Mouse (Mus musculus): Measurements from ENCODE around the gene BC048679. TPM values are rescaled to one million over a fixed set of nuclear protein-coding genes. Genes with fewer than 3 reads are reported as not detected.

Gene BC048679
- polyA plus RNA-seq (2012; rRNA removed) = 0.77 and 13.1 TPM in 2 replicates

- TF ChIP-seq CTCF (IDR thresholded peaks at IDR 0.05; ENCODE audit: control insufficient read depth, insufficient read depth, insufficient replicate concordance, low read depth, low read length) (no peak), POLR2A (IDR thresholded peaks at IDR 0.05; ENCODE audit: control insufficient read depth, low read depth, low read length) (no peak)
- Histone ChIP-seq H3K27ac (ENCODE audit: control insufficient read depth, insufficient read depth, low read depth, low read length) (no peak within 1 kb of the TSS), H3K4me3 (ENCODE audit: control insufficient read depth, low read depth, low read length) (no peak within 1 kb of the TSS)
Measured at GRCm38 (mm10) chr7:81498181-81498580, at the start of gene BC048679. BC048679 (minus strand) TSS chr7:81498281.

GRCm38 (mm10) chr7:81542934-81543333 lies 44.9 kb upstream of the BC048679 start:
- Histone ChIP-seq H3K4me3 (ENCODE audit: control insufficient read depth, low read depth, low read length) (no peak overlapping the region), H3K27ac (ENCODE audit: control insufficient read depth, insufficient read depth, low read depth, low read length) (no peak overlapping the region), H3K27me3 (ENCODE audit: control insufficient read depth, insufficient read depth, low read length) (no peaks in the 10 kb centered on the region), H3K36me3 (ENCODE audit: control insufficient read depth, insufficient read depth, low read length) (no peaks in the 10 kb centered on the region), H3K4me1 (ENCODE audit: control insufficient read depth, insufficient read depth, low read length) (no peaks in the 10 kb centered on the region)
- TF ChIP-seq POLR2A (IDR thresholded peaks at IDR 0.05; ENCODE audit: control insufficient read depth, low read depth, low read length) (no peak), CTCF (IDR thresholded peaks at IDR 0.05; ENCODE audit: control insufficient read depth, insufficient read depth, insufficient replicate concordance, low read depth, low read length) (no peak)

More at GRCm38 (mm10) chr7:81498181-81498580, at the start of gene BC048679:
- peaks cover 9% of the 10 kb centered on the region for H3K4me1 ChIP-seq (ENCODE audit: control insufficient read depth, insufficient read depth, low read length)
- H3K27me3 ChIP-seq (ENCODE audit: control insufficient read depth, insufficient read depth, low read length) = no peaks in the 10 kb centered on the region
- H3K36me3 ChIP-seq (ENCODE audit: control insufficient read depth, insufficient read depth, low read length) = no peaks in the 10 kb centered on the region

DNA sequence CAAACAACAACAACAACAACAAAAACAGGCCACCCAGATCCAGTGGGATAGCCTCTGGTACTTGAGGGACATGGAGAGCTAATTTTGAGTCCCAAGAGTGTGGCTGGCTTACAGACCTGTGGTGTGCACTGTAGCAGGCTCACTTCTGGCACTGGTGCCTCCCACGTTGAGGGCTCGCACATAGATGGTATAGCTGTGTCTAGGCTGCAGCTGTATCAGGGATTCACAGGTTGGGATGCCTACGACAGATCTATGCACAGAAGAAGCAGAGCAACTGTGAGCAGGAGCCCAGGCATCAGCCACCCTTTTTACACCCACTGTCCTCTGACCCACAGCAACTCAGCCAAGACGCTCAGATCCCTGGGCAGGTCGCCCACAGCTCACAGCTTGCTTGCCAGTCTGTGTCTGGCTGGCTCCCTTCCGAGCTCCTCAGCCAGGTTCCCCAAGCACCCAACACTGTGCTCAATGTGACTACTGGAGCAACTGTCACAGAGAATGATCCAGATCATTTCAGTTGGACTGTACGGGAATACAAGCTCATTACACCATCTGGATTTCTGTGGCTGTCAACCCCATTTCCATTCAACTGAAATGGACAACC lies 43.9 kb upstream of the BC048679 start:
- H3K27ac ChIP-seq (ENCODE audit: control insufficient read depth, insufficient read depth, low read depth, low read length) = no peak overlapping the region
- no peak overlapping the region for H3K4me3 ChIP-seq (ENCODE audit: control insufficient read depth, low read depth, low read length)
- H3K36me3 ChIP-seq (ENCODE audit: control insufficient read depth, insufficient read depth, low read length) = no peaks in the 10 kb centered on the region
- TF ChIP-seq CTCF (IDR thresholded peaks at IDR 0.05; ENCODE audit: control insufficient read depth, insufficient read depth, insufficient replicate concordance, low read depth, low read length) = no peak
- no peak for TF ChIP-seq POLR2A (IDR thresholded peaks at IDR 0.05; ENCODE audit: control insufficient read depth, low read depth, low read length)
- H3K27me3 ChIP-seq (ENCODE audit: control insufficient read depth, insufficient read depth, low read length) = no peaks in the 10 kb centered on the region
- no peaks in the 10 kb centered on the region for H3K4me1 ChIP-seq (ENCODE audit: control insufficient read depth, insufficient read depth, low read length)

GRCm38 (mm10) chr7:81540999-81541398 lies 42.9 kb upstream of the BC048679 start:
- Histone ChIP-seq H3K27ac (ENCODE audit: control insufficient read depth, insufficient read depth, low read depth, low read length) (no peak overlapping the region), H3K27me3 (ENCODE audit: control insufficient read depth, insufficient read depth, low read length) (no peaks in the 10 kb centered on the region), H3K36me3 (ENCODE audit: control insufficient read depth, insufficient read depth, low read length) (no peaks in the 10 kb centered on the region), H3K4me1 (ENCODE audit: control insufficient read depth, insufficient read depth, low read length) (no peaks in the 10 kb centered on the region), H3K4me3 (ENCODE audit: control insufficient read depth, low read depth, low read length) (no peak overlapping the region)
- no peak for TF ChIP-seq CTCF (IDR thresholded peaks at IDR 0.05; ENCODE audit: control insufficient read depth, insufficient read depth, insufficient replicate concordance, low read depth, low read length)
- TF ChIP-seq POLR2A (IDR thresholded peaks at IDR 0.05; ENCODE audit: control insufficient read depth, low read depth, low read length) = no peak

- Histone ChIP-seq H3K27me3 (ENCODE audit: control insufficient read depth, insufficient read depth, low read length) (no peaks in the 10 kb centered on the region), H3K27ac (ENCODE audit: control insufficient read depth, insufficient read depth, low read depth, low read length) (no peak overlapping the region), H3K4me1 (ENCODE audit: control insufficient read depth, insufficient read depth, low read length) (no peaks in the 10 kb centered on the region), H3K4me3 (ENCODE audit: control insufficient read depth, low read depth, low read length) (no peak overlapping the region), H3K36me3 (ENCODE audit: control insufficient read depth, insufficient read depth, low read length) (no peaks in the 10 kb centered on the region)
- TF ChIP-seq POLR2A (IDR thresholded peaks at IDR 0.05; ENCODE audit: control insufficient read depth, low read depth, low read length) (no peak), CTCF (IDR thresholded peaks at IDR 0.05; ENCODE audit: control insufficient read depth, insufficient read depth, insufficient replicate concordance, low read depth, low read length) (no peak)
Measured at GRCm38 (mm10) chr7:81539565-81539964, 41.5 kb upstream of the BC048679 start.

- Histone ChIP-seq H3K27me3 (ENCODE audit: control insufficient read depth, insufficient read depth, low read length) (no peaks in the 10 kb centered on the region), H3K4me3 (ENCODE audit: control insufficient read depth, low read depth, low read length) (no peak overlapping the region), H3K27ac (ENCODE audit: control insufficient read depth, insufficient read depth, low read depth, low read length) (no peak overlapping the region), H3K36me3 (ENCODE audit: control insufficient read depth, insufficient read depth, low read length) (no peaks in the 10 kb centered on the region), H3K4me1 (ENCODE audit: control insufficient read depth, insufficient read depth, low read length) (no peaks in the 10 kb centered on the region)
- TF ChIP-seq POLR2A (IDR thresholded peaks at IDR 0.05; ENCODE audit: control insufficient read depth, low read depth, low read length) = no peak
- no peak for TF ChIP-seq CTCF (IDR thresholded peaks at IDR 0.05; ENCODE audit: control insufficient read depth, insufficient read depth, insufficient replicate concordance, low read depth, low read length)
Measured at GRCm38 (mm10) chr7:81538070-81538675, 40.1 kb upstream of the BC048679 start.

- Histone ChIP-seq H3K4me3 (ENCODE audit: control insufficient read depth, low read depth, low read length) (no peak overlapping the region), H3K36me3 (ENCODE audit: control insufficient read depth, insufficient read depth, low read length) (no peaks in the 10 kb centered on the region), H3K27me3 (ENCODE audit: control insufficient read depth, insufficient read depth, low read length) (no peaks in the 10 kb centered on the region), H3K27ac (ENCODE audit: control insufficient read depth, insufficient read depth, low read depth, low read length) (no peak overlapping the region), H3K4me1 (ENCODE audit: control insufficient read depth, insufficient read depth, low read length) (no peaks in the 10 kb centered on the region)
- TF ChIP-seq CTCF (IDR thresholded peaks at IDR 0.05; ENCODE audit: control insufficient read depth, insufficient read depth, insufficient replicate concordance, low read depth, low read length) = no peak
- TF ChIP-seq POLR2A (IDR thresholded peaks at IDR 0.05; ENCODE audit: control insufficient read depth, low read depth, low read length) = no peak
Measured at GRCm38 (mm10) chr7:81536478-81536877, 38.4 kb upstream of the BC048679 start.
